9 mouse cellular contexts compared by ENCODE assay signal in the genomic region with DNA sequence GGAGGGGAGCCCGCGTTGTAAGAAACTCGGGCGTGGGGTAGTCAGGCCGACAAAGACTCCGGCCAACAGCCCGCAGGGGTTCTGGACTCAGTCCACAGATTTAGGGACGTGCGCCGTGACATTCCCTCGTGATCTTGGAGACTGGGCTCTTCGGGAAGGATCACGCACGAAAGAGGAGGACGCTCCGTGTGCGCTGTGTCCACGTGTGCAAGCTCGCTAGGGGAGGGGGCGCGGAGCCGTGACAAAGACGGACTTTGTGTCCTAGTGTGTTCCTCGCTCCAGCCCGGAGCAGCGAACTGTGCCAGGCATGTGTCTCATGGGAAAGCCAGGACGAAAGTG. TPM values are rescaled to one million over a fixed set of nuclear protein-coding genes. Genes with fewer than 3 reads are reported as not detected.
DNase-seq lines count a peak whose midpoint lies in the region; ATAC-seq and TF ChIP-seq lines count a peak whose summit lies in the region.
"Had no signal": no experiment of that assay in that cellular context is flagged by ENCODE, and none has a peak within 500 bp of the region (broad histone marks: within the 10 kb centered on the region; RNA-seq: fewer than 3 reads in every experiment).

No protein-coding gene starts in this region.

- no peak for TF ChIP-seq CTCF in layer of hippocampus, adult 2 months (conservative IDR thresholded peaks at IDR 0.05)

- no peak for DNase-seq in layer of hippocampus, adult 2 months (ENCODE audit: low spot score in 2 of 2)
- no peak for DNase-seq in layer of hippocampus, postnatal 25 days (ENCODE audit: extremely low spot score in 1 of 2, low spot score in 1 of 2)
- DNase-seq in cerebellum, adult 11 months = peak; percentile 95
- DNase-seq in forebrain, embryonic 10.5 days (ENCODE audit: extremely low spot score, low spot score) = peak; percentile 44
- DNase-seq in retina, postnatal 1 day = peak; percentile 77
- DNase-seq in layer of hippocampus, adult 9-10 months (ENCODE audit: low spot score) = no peak
- DNase-seq in right cerebral cortex, postnatal 4 days = no peak

- H3K27ac ChIP-seq in layer of hippocampus, adult 2 months = peak overlapping the region; percentile 51; the same call in 1 of the 2 replicates
- peak overlapping the region; percentile 89 for H3K27ac ChIP-seq in forebrain, embryonic 10.5 days
- H3K27ac ChIP-seq in limb, embryonic 15.5 days = peak overlapping the region; percentile 96

- peak overlapping the region; percentile 72 for H3K9ac ChIP-seq in limb, embryonic 15.5 days

- peak overlapping the region; percentile 71 for H3K4me3 ChIP-seq in layer of hippocampus, adult 2 months
- peak overlapping the region; percentile 78 for H3K4me3 ChIP-seq in forebrain, embryonic 10.5 days
- peak overlapping the region; percentile 78 for H3K4me3 ChIP-seq in limb, embryonic 15.5 days

- ATAC-seq in limb, embryonic 15.5 days (ENCODE audit: insufficient number of reproducible peaks, low FRiP score, low TSS enrichment, low read depth) = peak; percentile 30; the same call in 1 of the 2 replicates

- peaks cover 63% of the 10 kb centered on the region for H3K4me1 ChIP-seq in forebrain, embryonic 10.5 days
- peaks cover 33% of the 10 kb centered on the region for H3K4me1 ChIP-seq in limb, embryonic 15.5 days

- whole genome bisulfite sequencing in forebrain, embryonic 10.5 days = 0% methylated on average over 27 of the region's 27 CpGs
- 0% methylated on average over 27 of the region's 27 CpGs for WGBS in limb, embryonic 15.5 days

- peaks cover 69% of the 10 kb centered on the region for H3K27me3 ChIP-seq in forebrain, embryonic 10.5 days (ENCODE audit: poor library complexity, severe bottlenecking)
- no peaks in the 10 kb centered on the region for H3K27me3 ChIP-seq in limb, embryonic 15.5 days

- no peaks in the 10 kb centered on the region for H3K36me3 ChIP-seq in forebrain, embryonic 10.5 days (replicated peaks)
- no peaks in the 10 kb centered on the region for H3K36me3 ChIP-seq in limb, embryonic 15.5 days

- no peaks in the 10 kb centered on the region for H3K9me3 ChIP-seq in forebrain, embryonic 10.5 days
- no peaks in the 10 kb centered on the region for H3K9me3 ChIP-seq in limb, embryonic 15.5 days

- peak overlapping the region; percentile 95 for H3K4me2 ChIP-seq in limb, embryonic 15.5 days

RNA-seq across cellular contexts. Expression of a gene that starts 0.3 kb away (rescaled TPM):
- total RNA-seq in layer of hippocampus, adult 2 months (2021) = 1 to 10 TPM; 4.7 to 5.4 TPM
- total RNA-seq in layer of hippocampus, postnatal 25 days (2021) = 1 to 10 TPM; 2.8 to 4.5 TPM
- 31.7 and 32.3 TPM in 2 replicates for polyA plus RNA-seq in forebrain, embryonic 10.5 days (2016; fragmentation: Nextera tagmentation; extraction: Ambion mirVana)
- 38.6 and 41.0 TPM in 2 replicates for polyA plus RNA-seq in limb, embryonic 15.5 days (2015; fragmentation: Nextera tagmentation; extraction: Ambion mirVana)

RNA-seq across cellular contexts. Expression of a gene that starts 38.6 kb away (rescaled TPM):
- under 1 TPM; 0.36 to 0.42 TPM for total RNA-seq in layer of hippocampus, adult 2 months (2021)
- under 1 TPM; 0.37 to 0.52 TPM for total RNA-seq in layer of hippocampus, postnatal 25 days (2021)
- polyA plus RNA-seq in forebrain, embryonic 10.5 days (2016; fragmentation: Nextera tagmentation; extraction: Ambion mirVana) = 0.42 and 1.3 TPM in 2 replicates
- 1.8 and 2.9 TPM in 2 replicates for polyA plus RNA-seq in limb, embryonic 15.5 days (2015; fragmentation: Nextera tagmentation; extraction: Ambion mirVana)

RNA-seq across cellular contexts. Expression of a gene that starts 52.5 kb away (rescaled TPM):
- not detected for total RNA-seq in layer of hippocampus, adult 2 months (2021)
- total RNA-seq in layer of hippocampus, postnatal 25 days (2021) = not detected
- polyA plus RNA-seq in forebrain, embryonic 10.5 days (2016; fragmentation: Nextera tagmentation; extraction: Ambion mirVana) = 0.21 TPM in 1 of 2 replicates, not detected in the other
- polyA plus RNA-seq in limb, embryonic 15.5 days (2015; fragmentation: Nextera tagmentation; extraction: Ambion mirVana) = not detected in 2 replicates
- total RNA-seq: left cerebral cortex, postnatal 10 days had no signal

RNA-seq across cellular contexts. Expression of a gene that starts 55.5 kb away (rescaled TPM):
- 10 to 100 TPM; 21.7 to 22.9 TPM for total RNA-seq in layer of hippocampus, adult 2 months (2021)
- total RNA-seq in layer of hippocampus, postnatal 25 days (2021) = 10 to 100 TPM; 27.8 to 30.9 TPM
- polyA plus RNA-seq in forebrain, embryonic 10.5 days (2016; fragmentation: Nextera tagmentation; extraction: Ambion mirVana) = 20.7 and 20.8 TPM in 2 replicates
- polyA plus RNA-seq in limb, embryonic 15.5 days (2015; fragmentation: Nextera tagmentation; extraction: Ambion mirVana) = 0.86 and 1.7 TPM in 2 replicates

Comparison
In these comparisons a context has a peak if more than half of its experiments do, and no peak if none do; other contexts are left out.
1. DNase-seq: peak in cerebellum, adult 11 months (single experiment), forebrain, embryonic 10.5 days (single experiment) and retina, postnatal 1 day (single experiment); none in layer of hippocampus, adult 2 months (0 of 2), layer of hippocampus, postnatal 25 days (0 of 2), layer of hippocampus, adult 9-10 months (single experiment) and right cerebral cortex, postnatal 4 days (single experiment).
2. Peak in every context shown above with its lines, with median percentiles within 50 percentile points of each other: H3K27ac ChIP-seq and H3K4me3 ChIP-seq.